Mouse (Mus musculus) thymus, adult 2 months (tissue): ENCODE measurements around the gene Apbb2.

Experiments used
- CTCF ChIP-seq: fragments of 200-500 bp; IDR thresholded peaks from 2 replicates; pipeline ENCODE4 v1.5.1; 2012; ENCODE audit warnings: mild to moderate bottlenecking, control low read depth, low read length, moderate library complexity, borderline replicate concordance; ENCODE audit not compliant: control insufficient read depth, poor library complexity, insufficient read depth; ENCODE audit errors: extremely low read depth
- POLR2A ChIP-seq: fragments of 200-500 bp; IDR thresholded peaks from 2 replicates; pipeline ENCODE4 v1.6.1; 2012; ENCODE audit warnings: mild to moderate bottlenecking, low read length, control low read depth, moderate library complexity; ENCODE audit not compliant: control insufficient read depth, poor library complexity, insufficient read depth; ENCODE audit errors: extremely low read depth

GRCm38 (mm10) chr5:66654220-66654619 lies 35.6 kb upstream of the Apbb2 start:
- no peak for TF ChIP-seq CTCF
- TF ChIP-seq POLR2A = no peak
